ENCODE assay signal across 11 mouse cellular contexts in the genomic region with DNA sequence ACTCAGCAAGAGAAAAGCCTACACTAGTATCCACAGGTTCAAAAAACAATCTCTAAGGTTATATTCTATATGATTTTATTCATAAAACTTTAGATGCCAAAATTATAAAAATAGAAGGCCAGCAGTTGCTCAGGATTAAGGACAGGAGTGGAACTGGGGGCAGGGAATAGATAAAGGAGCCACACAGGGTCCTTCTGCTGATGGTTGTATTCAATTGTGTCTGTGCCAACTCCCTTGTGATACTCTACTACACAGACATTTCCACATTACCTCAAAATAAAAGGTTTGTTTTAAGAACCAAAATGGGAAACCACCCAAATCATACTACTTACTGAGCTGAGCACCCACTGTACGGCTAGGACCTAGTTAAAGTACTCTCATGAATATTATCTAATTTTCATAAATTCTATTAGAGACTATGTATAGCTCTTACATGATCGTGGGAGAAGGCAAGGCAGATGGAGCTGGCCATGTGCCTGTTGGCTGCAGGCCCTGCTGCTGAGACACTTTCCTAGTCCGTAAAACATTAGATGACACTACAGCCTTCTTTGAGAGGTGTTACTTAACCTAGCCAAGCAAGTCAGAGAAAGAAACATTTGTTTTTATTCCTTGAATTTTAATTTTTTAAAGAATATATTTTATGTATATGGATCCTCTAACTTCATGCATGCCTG. TPM values are rescaled to one million over a fixed set of nuclear protein-coding genes. Genes with fewer than 3 reads are reported as not detected.
DNase-seq lines count a peak whose midpoint lies in the region; ATAC-seq and TF ChIP-seq lines count a peak whose summit lies in the region.
"Had no signal": no experiment of that assay in that cellular context is flagged by ENCODE, and none has a peak within 500 bp of the region (broad histone marks: within the 10 kb centered on the region; RNA-seq: fewer than 3 reads in every experiment).

No protein-coding gene starts in this region.

- no peak overlapping the region for H3K9ac ChIP-seq in hindbrain, postnatal 0 days (replicated peaks; ENCODE audit: low read length)
- no peak overlapping the region for H3K9ac ChIP-seq in hindbrain, embryonic 14.5 days
- no peak overlapping the region for H3K9ac ChIP-seq in forebrain, embryonic 16.5 days (replicated peaks; ENCODE audit: low read depth, low read length)
- H3K9ac ChIP-seq: heart, embryonic 13.5 days had no signal

- 45% methylated on average over 3 of the region's 3 CpGs for WGBS in hindbrain, postnatal 0 days
- WGBS in hindbrain, embryonic 14.5 days = 71% methylated on average over 3 of the region's 3 CpGs
- WGBS in forebrain, embryonic 16.5 days = 52% methylated on average over 3 of the region's 3 CpGs

- no peaks in the 10 kb centered on the region for H3K9me3 ChIP-seq in hindbrain, postnatal 0 days (ENCODE audit: low read length)
- no peaks in the 10 kb centered on the region for H3K9me3 ChIP-seq in hindbrain, embryonic 14.5 days (ENCODE audit: control insufficient read depth, low read length)
- no peaks in the 10 kb centered on the region for H3K9me3 ChIP-seq in forebrain, embryonic 16.5 days (ENCODE audit: control insufficient read depth, low read length)
- H3K9me3 ChIP-seq: heart, embryonic 13.5 days had no signal

- peak; percentile 61; the same call in 1 of the 2 replicates for ATAC-seq in hindbrain, postnatal 0 days
- no peak for ATAC-seq in hindbrain, embryonic 14.5 days (ENCODE audit: low FRiP score)
- peak; percentile 75 for ATAC-seq in forebrain, embryonic 16.5 days

- DNase-seq in hindbrain, postnatal 0 days (ENCODE audit: low spot score) = peak; percentile 68
- DNase-seq in hindbrain, embryonic 14.5 days (ENCODE audit: low spot score) = no peak
- peak; percentile 16 to 75 for DNase-seq in layer of hippocampus, adult 18-20 months (ENCODE audit: low spot score in 2 of 2)
- DNase-seq in right cerebral cortex, postnatal 14 days = peak; percentile 57
- DNase-seq in yolk sac, embryonic 10.5 days (ENCODE audit: low spot score) = no peak
- DNase-seq in spleen, adult 12 weeks (ENCODE audit: low spot score) = no peak
- DNase-seq in adrenal gland, adult 18-20 months (ENCODE audit: low spot score in 2 of 2) = no peak
- DNase-seq: thymus, adult 2 months had no signal

- no peak overlapping the region for H3K4me3 ChIP-seq in hindbrain, postnatal 0 days (ENCODE audit: low read length)
- H3K4me3 ChIP-seq in hindbrain, embryonic 14.5 days (replicated peaks; ENCODE audit: low read length) = no peak overlapping the region
- H3K4me3 ChIP-seq in forebrain, embryonic 16.5 days (replicated peaks; ENCODE audit: low read length) = no peak overlapping the region
- H3K4me3 ChIP-seq: heart, embryonic 13.5 days; myocyte had no signal

- 0 out of 2 replicates have a peak, but pooled peaks cover 2% of the 10 kb centered on the region for H3K4me1 ChIP-seq in hindbrain, postnatal 0 days (ENCODE audit: insufficient read depth, low read length)
- no peaks in the 10 kb centered on the region for H3K4me1 ChIP-seq in hindbrain, embryonic 14.5 days (replicated peaks; ENCODE audit: control insufficient read depth, insufficient read depth, low read length)
- no peaks in the 10 kb centered on the region for H3K4me1 ChIP-seq in forebrain, embryonic 16.5 days (replicated peaks; ENCODE audit: control insufficient read depth, insufficient read depth, low read length)

- H3K27me3 ChIP-seq in hindbrain, postnatal 0 days (ENCODE audit: insufficient read depth, low read length) = no peaks in the 10 kb centered on the region
- H3K27me3 ChIP-seq in hindbrain, embryonic 14.5 days (ENCODE audit: control insufficient read depth, insufficient read depth, low read length) = no peaks in the 10 kb centered on the region
- H3K27me3 ChIP-seq in forebrain, embryonic 16.5 days (replicated peaks; ENCODE audit: control insufficient read depth, insufficient read depth, low read length) = no peaks in the 10 kb centered on the region
- H3K27me3 ChIP-seq: heart, embryonic 13.5 days had no signal

- no peaks in the 10 kb centered on the region for H3K36me3 ChIP-seq in hindbrain, postnatal 0 days (ENCODE audit: insufficient read depth, low read length)
- no peaks in the 10 kb centered on the region for H3K36me3 ChIP-seq in hindbrain, embryonic 14.5 days (replicated peaks; ENCODE audit: control insufficient read depth, insufficient read depth)
- no peaks in the 10 kb centered on the region for H3K36me3 ChIP-seq in forebrain, embryonic 16.5 days (ENCODE audit: control insufficient read depth, insufficient read depth)
- H3K36me3 ChIP-seq: heart, embryonic 13.5 days had no signal

- H3K27ac ChIP-seq in hindbrain, postnatal 0 days = peak overlapping the region; percentile 23; the same call in 1 of the 2 replicates
- no peak overlapping the region for H3K27ac ChIP-seq in hindbrain, embryonic 14.5 days
- H3K27ac ChIP-seq in forebrain, embryonic 16.5 days (ENCODE audit: low read length) = 0 out of 2 replicates have a peak overlapping the region, but pooled peaks have one; percentile 8
- H3K27ac ChIP-seq: heart, embryonic 13.5 days had no signal

- H3K4me2 ChIP-seq in hindbrain, postnatal 0 days (ENCODE audit: low read depth, low read length) = no peak overlapping the region
- no peak overlapping the region for H3K4me2 ChIP-seq in hindbrain, embryonic 14.5 days (replicated peaks)
- H3K4me2 ChIP-seq in forebrain, embryonic 16.5 days (ENCODE audit: low read length) = no peak overlapping the region
- H3K4me2 ChIP-seq: heart, embryonic 13.5 days had no signal

- no peak for TF ChIP-seq CTCF in hindbrain, postnatal 0 days (IDR thresholded peaks at IDR 0.05; ENCODE audit: low read depth)

RNA-seq across cellular contexts. Expression of a gene that starts 37.5 kb away (rescaled TPM):
- 1.2 and 1.5 TPM in 2 replicates for total RNA-seq in hindbrain, postnatal 0 days (2014; rRNA removed)
- 0.76 and 1.2 TPM in 2 replicates for polyA plus RNA-seq in hindbrain, postnatal 0 days (2015; fragmentation: Nextera tagmentation; extraction: Ambion mirVana)
- polyA plus RNA-seq in hindbrain, embryonic 14.5 days (2014; fragmentation: Nextera tagmentation; extraction: Ambion mirVana) = 0.25 and 0.31 TPM in 2 replicates
- 0.30 and 0.36 TPM in 2 replicates for polyA plus RNA-seq in forebrain, embryonic 16.5 days (2015; fragmentation: Nextera tagmentation; extraction: Ambion mirVana)
- under 1 TPM; 0.13 to 0.25 TPM for total RNA-seq in layer of hippocampus, adult 18-20 months (2021)
- 1 to 10 TPM in 1 of 2 experiments, not detected in 1; 2.8 TPM for total RNA-seq in adrenal gland, adult 18-20 months (2021)
- polyA plus RNA-seq: heart, embryonic 13.5 days had no signal

RNA-seq across cellular contexts. Expression of a gene that starts 58.7 kb away (rescaled TPM):
- 48.5 and 59.0 TPM in 2 replicates for total RNA-seq in hindbrain, postnatal 0 days (2014; rRNA removed)
- 20.2 and 23.0 TPM in 2 replicates for polyA plus RNA-seq in hindbrain, postnatal 0 days (2015; fragmentation: Nextera tagmentation; extraction: Ambion mirVana)
- 16.7 and 18.0 TPM in 2 replicates for polyA plus RNA-seq in hindbrain, embryonic 14.5 days (2014; fragmentation: Nextera tagmentation; extraction: Ambion mirVana)
- polyA plus RNA-seq in forebrain, embryonic 16.5 days (2015; fragmentation: Nextera tagmentation; extraction: Ambion mirVana) = 17.5 and 18.7 TPM in 2 replicates
- total RNA-seq in layer of hippocampus, adult 18-20 months (2021) = 10 to 100 TPM; 43.4 to 47.4 TPM
- 1 to 10 TPM; 4.2 to 4.6 TPM for total RNA-seq in adrenal gland, adult 18-20 months (2021)

Comparison
In these comparisons a context has a peak if more than half of its experiments do, and no peak if none do; other contexts are left out.
1. DNase-seq: peak in hindbrain, postnatal 0 days (single experiment), layer of hippocampus, adult 18-20 months (2 of 2) and right cerebral cortex, postnatal 14 days (single experiment); none in hindbrain, embryonic 14.5 days (single experiment), yolk sac, embryonic 10.5 days (single experiment), spleen, adult 12 weeks (single experiment) and adrenal gland, adult 18-20 months (0 of 2).